Mouse (Mus musculus) Muller cell, postnatal 12 days (primary cell): ENCODE data around the gene Slc30a7.
A peak's percentile ranks its signal among the peaks of the same experiment; 100 is the strongest.

Experiments
- DNase-seq: peaks from one replicate; pipeline ENCODE4 v3.0.0-alpha.2; 2015; ENCODE audit errors: inconsistent ontology term

The Slc30a7 gene

GRCm38 (mm10) chr3:115992103-115992502 lies 15.1 kb downstream of the Slc30a7 start:
- DNase-seq, result no peak

DNA sequence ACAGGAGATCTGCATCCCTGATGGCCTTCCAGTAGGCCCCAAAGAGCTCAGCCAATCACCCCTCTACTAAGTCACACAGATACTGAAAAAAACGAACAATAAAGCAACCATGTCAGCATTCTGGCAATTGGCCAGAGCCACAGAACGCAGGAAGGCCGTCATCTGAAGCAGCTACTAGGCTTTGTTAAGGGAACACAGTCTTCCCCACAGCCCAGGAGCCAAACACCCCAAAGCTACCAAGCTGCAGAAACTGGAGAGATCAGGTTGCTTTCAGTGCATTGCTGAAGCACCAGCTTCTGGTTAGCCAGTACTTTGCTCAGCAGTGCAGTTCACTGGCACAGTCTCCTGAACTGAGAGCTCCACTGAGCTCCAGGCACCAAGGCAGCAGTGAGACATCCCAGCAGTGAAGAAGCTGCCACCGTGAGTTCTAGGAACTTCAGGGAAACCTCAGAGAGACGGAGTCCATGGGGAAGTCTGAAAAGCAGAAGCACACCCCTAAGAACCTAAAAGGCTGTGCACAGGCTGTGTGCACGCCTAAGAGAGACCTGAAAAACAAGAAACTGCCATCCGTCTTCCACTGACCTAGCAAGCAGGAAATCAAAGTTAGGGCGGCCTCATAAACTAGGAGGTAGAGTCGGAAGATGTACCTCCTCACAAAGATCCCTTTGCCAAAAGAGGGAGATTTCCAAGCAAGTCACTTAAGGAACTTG lies 21.9 kb downstream of the Slc30a7 start:
- no peak for DNase-seq

GRCm38 (mm10) chr3:115984653-115985052 lies 22.6 kb downstream of the Slc30a7 start:
- no peak for DNase-seq

DNA sequence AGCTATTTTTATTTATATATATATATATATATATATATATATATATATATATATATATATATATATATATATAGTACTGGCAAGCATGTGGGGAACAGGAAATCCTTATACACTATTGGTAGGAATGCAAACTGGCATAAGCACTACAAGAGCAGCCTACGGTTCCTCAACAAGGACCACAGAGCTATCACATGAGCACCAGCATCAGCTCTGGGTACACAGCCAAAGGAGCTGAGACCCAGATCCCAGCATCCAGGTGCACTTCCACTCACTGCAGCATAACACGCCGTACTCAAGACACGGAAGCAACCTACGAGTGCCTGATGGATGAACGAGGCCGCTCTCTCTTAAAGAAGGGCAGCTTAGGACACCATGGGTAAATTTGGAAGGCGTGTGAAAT lies 24.0 kb downstream of the Slc30a7 start:
- DNase-seq, result no peak

GRCm38 (mm10) chr3:115979000-115979399 lies 28.2 kb downstream of the Slc30a7 start:
- peak; percentile 50 for DNase-seq

DNA sequence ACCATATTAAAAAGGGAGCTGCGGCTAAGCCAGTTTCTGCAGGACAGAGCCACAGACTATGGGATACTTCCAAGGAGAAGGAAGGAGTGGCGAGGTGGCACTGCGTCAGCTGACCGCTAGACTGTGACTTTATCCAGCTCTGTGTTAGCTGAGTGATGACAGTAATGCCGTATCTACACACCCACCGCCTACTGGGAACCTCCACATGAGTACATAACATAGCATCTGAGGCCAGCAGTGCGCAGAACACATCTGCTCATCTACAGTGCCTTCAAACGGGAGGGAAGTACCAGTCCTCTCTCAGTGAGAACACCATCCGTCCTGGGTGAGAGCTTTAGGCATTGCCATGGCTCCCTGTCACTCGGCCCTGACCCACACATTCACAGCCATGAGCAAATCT lies 32.2 kb downstream of the Slc30a7 start:
- DNase-seq, result no peak

- no peak for DNase-seq
Observed at GRCm38 (mm10) chr3:115974228-115974627, 33.0 kb downstream of the Slc30a7 start.

- DNase-seq, result no peak
Observed at GRCm38 (mm10) chr3:115971891-115972646, 35.1 kb downstream of the Slc30a7 start.

DNA sequence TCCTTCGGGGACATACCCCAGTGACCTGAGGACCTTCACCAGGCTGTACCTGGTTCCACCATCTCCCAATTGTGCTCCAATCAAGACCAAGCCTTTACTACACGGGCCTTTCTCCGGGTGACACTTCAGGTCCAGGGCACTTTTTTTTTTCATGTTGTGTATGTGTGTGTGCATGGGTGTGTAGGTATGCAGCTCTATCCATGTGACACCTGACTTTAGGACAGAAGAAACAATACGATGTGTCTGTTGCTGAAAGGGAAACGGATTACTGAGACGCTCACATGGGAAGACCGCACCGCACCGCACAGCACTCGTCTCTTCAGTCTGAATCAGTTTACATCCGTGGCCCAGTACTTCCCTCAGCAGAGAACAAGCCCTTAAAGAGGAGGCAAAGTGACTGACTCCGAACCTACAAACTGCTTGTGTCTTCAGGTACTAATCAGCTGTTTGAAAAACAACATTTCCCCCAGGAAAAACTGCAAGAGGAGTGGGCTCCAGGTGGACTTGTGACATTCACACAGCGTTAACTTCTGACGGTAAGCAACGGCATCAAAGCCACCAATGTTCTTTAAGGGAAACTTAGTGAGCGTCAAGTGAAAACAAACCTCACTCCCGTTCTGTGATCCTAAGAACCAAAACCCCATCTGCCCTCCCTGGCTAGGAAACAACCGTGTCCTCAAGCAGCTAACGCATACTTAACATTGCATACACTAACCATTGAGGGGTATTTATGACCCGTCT lies 36.0 kb downstream of the Slc30a7 start:
- DNase-seq, result no peak

- peak; percentile 93 for DNase-seq
Observed at GRCm38 (mm10) chr3:115968745-115969530, 38.3 kb downstream of the Slc30a7 start.

GRCm38 (mm10) chr3:115964071-115964470 lies 43.1 kb downstream of the Slc30a7 start:
- DNase-seq, result no peak

DNA sequence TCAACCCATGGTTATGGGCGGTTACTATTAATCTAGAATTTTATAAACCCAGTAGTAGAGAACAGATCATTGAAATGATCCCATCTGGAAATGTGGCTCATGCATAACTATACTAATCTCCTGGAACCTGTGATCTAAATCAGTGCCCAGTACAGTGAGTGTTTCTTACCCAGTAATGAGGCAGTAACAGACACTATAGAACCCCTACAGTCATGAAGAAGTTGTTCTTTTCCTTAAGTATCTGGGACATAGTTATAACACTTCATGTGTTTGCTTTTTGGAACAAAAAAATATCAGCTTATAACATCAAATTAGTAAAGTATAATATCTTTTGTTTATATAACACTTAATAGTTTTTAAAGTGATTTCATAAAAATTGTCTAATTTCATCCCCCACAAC lies 43.6 kb downstream of the Slc30a7 start:
- DNase-seq, result no peak

DNA sequence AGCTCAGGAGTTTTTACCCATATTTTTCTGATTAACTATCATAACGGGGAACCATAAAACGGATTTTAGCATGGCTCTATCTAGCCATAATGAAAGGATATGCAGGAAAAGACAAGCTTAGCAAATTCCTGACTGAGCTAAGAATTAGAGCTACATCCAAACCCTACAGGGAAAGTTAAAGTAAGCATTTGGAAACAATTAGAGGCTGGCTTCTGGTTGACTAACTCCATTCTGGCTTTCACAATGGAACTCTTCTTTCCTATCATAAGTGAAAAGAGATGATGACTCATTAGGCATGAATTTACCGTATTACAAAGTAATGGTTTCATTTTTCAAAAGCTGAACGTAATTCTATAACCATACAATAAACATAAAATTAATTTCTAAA lies 45.2 kb downstream of the Slc30a7 start:
- peak; percentile 98 for DNase-seq

DNA sequence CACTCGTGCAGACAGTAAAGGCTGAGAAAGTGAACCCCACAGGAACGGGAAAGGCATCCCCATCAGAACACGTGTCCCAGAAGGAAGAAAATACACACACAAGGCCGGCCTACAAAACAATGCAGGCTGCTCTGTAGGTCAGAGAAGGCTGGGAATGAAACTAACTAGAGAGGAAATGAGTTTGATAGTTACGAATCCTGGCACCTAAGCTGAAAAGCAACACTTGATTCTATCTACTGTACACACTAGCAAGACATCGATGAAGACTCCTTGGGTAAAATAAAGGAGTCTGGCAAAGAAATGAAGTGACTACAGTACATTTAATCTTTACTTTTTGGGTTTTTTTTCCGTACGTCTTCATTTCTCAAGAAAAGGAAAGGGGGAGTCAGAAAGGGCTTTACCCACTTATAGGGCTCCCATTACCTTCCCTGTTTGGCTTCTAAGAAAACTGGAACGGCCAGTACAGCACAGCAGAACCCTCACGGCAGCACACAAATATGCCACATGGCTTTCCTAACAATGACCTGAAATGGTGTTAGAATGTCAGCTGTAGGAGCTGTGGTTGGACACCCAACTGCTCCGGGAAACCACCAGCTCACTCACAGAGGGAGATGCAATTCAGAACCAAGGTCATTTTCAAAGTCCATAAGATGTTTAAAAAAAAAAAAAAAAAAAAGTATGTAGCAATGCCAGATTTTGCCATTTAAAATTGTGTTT lies 45.7 kb downstream of the Slc30a7 start:
- no peak for DNase-seq

GRCm38 (mm10) chr3:115957223-115957622 lies 50.0 kb downstream of the Slc30a7 start:
- no peak for DNase-seq

- DNase-seq, result no peak
Observed at GRCm38 (mm10) chr3:115953088-115953487, 54.1 kb downstream of the Slc30a7 start.

DNA sequence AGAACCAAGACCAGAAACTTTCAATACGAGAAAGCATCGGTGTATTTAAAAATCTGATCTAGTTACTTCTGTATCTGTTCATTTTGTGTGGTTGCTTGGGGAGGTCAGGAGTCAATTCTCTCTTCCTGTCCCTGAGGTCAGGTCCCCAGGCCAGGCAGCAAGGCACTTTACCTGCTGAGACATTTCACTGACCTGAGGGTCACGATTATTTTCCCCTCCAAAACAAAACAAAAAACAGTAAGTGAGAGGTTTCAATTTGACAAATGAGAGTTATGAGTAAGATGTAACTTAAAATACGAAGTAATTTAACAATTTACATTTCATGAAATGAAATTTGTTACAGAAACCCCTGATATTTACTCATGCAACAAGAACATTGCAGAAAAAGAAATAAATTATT lies 54.9 kb downstream of the Slc30a7 start:
- no peak for DNase-seq

DNA sequence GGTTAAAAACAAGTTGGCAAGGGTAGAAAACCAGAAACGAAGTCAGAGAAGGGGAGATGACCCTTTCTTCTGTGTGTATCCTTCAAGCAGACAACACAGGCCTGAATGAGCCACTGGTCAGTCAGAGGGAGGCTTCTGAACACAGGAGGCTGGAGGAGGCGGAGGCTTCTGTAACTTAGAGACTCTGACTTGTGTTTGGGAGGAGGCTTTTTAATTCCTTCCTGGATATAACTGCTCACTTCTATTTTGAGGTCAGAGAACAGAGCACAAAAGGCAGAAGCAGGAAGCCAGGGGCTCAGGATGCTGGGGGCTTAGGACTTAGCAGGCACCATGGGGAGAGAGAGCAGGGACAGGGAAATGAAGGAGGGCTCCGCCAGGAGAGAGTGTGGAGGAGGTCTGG lies 56.0 kb downstream of the Slc30a7 start:
- no peak for DNase-seq

DNA sequence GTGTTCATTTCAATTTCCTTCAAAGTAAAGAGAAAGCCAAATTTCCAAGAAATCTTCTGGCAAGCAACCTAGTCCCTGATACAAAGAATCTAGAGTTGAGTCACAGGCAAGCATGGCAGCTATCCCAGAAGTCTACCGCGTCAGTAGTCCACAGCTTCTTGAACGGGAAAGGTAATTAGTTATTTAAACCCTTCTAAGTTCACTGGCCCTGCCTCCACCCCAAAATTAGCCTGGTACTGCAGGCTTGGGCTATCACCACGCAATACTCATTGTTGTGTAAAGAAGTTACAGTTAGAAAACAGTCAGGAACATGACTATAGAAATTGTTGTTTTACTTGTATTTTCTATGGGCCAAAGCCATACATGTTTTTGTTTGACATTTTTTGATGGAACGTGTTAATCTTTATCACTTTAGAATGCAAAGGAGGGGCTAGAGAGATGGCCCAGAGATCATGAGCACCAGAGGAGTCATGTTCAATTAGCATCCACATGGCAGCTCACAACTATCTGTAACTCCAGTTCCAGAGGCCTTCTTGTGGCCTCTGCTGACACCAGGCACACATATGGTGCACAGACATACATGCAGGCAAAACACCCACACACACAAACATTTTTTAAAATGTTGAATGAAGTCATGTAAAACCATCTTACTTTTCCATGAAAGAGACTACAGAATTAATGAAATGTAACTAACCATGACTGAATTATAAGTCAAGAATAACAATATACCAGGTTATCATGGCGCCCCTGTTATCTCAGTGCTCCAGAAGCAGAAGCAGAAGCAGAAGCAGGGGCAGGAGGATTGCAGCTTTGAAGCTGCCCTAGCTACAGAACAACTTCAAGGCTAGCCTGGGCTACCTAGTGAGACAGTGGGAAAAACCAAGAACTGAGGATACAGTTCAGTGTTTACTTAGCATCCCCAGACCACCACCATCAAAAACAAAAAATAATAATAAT lies 57.0 kb downstream of the Slc30a7 start:
- DNase-seq, result peak; percentile 86
